Mouse (Mus musculus) cerebellum, adult 11-12 months (tissue): ENCODE data around the gene Dtx2.
"Not testable (repeated sequence)": the region's sequence is repeated elsewhere in the genome, so short reads cannot be mapped to it uniquely, and the experiment has no call there.

Source experiments
- DNase-seq: peaks from one replicate; pipeline ENCODE4 v3.0.0; 2022

Dtx2 gene

DNA sequence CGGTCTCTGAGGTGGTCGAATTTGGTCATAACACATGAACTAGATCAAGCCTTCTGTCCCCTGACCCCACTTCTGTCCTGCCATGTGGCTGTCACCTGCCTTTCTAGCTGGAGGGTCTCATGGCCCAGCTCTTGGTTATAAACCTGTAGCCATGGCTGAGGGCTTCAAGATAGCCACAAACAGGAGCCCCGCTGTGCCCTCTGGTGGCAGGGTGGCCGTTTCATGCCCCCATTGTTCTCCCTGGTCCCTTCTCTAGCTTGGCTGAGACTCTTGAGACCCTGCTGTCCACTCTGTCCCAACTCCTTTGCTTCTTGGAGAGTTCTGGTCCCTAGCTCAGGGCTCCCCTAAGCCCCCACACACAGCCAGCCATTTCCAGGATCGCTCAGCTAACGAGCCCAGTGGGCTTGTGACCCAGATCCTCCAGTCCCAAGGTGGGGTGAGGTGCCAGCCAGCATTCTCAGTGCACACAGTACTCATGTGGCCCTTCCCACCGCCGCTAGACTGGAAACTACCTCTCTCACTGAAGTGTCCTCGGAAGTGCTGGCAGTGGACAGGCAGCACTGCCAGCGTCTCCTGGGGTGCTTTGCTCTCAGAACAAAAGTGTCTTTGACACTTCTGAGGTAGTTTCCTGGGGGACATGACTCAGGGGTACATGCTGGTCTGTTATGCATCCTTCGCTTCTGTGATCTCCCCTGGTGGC lies 33.2 kb downstream of the Dtx2 start:
- no peak for DNase-seq

DNA sequence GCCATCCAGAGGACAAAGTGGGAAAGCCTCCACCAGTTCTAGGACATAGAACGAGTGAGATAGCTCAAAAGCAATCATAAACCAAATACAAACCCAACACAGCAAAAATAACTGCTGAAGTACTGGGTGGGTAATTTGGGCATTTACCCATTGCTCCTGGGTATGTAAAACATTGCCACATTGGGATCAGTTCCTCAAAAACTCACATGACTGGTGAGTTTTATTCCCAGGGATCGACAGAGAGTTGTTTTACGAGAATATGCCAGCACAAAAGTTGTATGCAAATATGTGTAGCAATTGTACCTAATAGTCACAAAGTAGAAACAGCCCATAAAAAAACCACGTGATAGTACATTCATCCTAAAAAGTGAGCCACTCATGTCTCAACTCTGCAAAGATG lies 40.3 kb downstream of the Dtx2 start:
- DNase-seq: no peak

- DNase-seq: no peak
Measured at GRCm38 (mm10) chr5:136035285-136035684, 40.7 kb downstream of the Dtx2 start.

GRCm38 (mm10) chr5:136036667-136037066 lies 42.1 kb downstream of the Dtx2 start:
- DNase-seq: no peak

- no peak for DNase-seq
Measured at GRCm38 (mm10) chr5:136038258-136039214, 43.9 kb downstream of the Dtx2 start, which contains the start of gene Upk3b. Gene Upk3b, plus strand, starts transcription at chr5:136038496.

DNA sequence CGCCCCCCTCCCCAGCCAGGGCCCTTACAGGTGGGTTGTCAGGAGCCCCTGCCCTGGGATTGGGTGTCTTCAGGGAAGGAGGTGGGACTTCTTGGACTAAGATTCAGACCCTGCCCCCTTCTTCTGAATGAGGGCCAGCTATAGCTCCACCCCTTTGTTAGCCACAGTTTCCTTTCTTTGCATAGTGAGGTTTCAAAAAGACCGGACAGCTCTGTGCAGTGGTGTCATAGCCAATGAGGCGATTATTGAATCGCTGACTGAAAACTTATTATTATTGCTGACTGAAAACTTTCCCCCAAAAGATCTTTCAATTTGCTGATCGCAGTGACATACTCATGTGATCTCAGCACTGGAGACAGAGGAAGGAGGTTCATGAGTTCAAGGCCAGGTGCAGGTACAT lies 45.6 kb downstream of the Dtx2 start:
- no peak for DNase-seq

- no peak for DNase-seq
Measured at GRCm38 (mm10) chr5:136041260-136041659, 46.7 kb downstream of the Dtx2 start.

- DNase-seq: no peak
Measured at GRCm38 (mm10) chr5:136041666-136042065, 47.1 kb downstream of the Dtx2 start.

DNA sequence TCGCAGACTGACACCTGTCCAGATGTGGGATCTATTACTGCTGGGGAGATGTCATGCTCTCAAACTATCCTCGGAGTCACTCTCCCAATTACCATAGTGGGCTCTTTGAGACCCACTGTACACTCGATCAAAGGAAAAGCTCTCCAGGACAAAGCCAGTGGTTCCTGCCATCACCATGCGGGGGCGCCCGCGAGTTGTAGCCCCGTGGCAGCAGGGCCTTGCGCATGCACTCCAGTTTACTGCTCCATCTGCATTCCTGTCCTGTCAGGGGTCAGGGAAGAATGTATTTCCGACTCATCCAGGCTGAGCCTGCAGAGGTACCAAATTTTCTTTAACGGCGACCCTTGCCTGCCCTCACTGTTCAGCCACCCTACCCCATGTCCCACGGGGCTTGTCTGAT lies 50.3 kb downstream of the Dtx2 start:
- no peak for DNase-seq

- DNase-seq: no peak
Measured at GRCm38 (mm10) chr5:136045408-136045807, 50.8 kb downstream of the Dtx2 start.

DNA sequence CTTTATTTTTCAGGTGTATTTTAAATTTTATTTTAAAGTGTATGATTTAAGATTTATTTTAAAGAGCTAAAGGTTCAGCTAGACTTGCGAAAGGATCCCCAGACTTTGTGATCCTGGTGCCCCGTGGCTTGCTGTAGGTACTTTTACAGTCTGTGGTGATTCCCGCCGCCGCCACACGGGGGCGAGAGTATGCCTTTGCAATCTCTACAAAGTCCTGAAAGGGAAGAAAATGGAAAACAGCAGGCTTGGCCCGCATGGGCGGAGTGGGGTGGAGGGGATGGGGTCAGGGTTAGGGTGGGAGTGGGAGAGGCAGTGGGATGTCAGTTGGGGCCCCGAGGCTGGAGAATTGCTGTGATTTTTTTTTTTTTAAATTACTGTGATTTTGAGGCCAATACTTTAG lies 51.4 kb downstream of the Dtx2 start:
- peak; percentile 61 for DNase-seq

DNA sequence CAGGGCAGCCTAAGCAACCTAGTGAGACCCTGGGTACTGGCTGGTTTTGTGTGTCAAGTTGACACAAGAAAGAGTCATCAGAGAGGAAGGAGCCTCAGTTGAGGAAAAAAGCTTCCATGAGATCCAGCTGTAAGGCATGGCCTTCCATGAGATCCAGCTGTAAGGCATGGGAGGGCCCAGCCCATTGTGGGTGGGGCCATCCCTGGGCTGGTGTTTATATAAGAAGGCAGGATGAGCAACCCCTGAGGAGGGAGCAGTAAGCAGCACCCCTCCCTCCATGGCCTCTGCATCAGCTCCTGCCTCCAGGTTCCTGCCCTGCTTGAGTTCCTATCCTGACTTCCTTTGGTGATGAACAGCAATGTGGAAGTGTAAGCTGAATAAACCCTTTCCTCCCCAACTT lies 53.9 kb downstream of the Dtx2 start:
- DNase-seq: not testable (repeated sequence)

DNA sequence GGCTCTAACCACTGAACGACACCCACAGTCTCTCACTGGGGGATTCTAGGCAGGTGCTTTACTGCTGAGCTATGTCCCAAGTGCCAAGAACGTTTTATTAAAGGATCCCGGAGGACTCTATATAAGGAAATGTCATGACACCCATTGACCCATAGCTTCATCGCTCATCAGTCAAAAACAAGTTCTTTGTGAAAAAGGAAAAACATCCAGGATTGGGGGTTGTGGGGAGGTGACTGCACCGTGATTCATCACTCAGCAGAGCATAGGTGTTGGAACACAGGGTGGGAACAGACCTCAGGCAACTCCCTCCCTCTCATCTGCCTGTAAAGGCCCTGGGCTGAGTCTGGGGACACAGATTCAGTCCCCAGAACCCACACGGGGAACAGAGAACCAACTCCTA lies 55.3 kb downstream of the Dtx2 start:
- no peak for DNase-seq

DNA sequence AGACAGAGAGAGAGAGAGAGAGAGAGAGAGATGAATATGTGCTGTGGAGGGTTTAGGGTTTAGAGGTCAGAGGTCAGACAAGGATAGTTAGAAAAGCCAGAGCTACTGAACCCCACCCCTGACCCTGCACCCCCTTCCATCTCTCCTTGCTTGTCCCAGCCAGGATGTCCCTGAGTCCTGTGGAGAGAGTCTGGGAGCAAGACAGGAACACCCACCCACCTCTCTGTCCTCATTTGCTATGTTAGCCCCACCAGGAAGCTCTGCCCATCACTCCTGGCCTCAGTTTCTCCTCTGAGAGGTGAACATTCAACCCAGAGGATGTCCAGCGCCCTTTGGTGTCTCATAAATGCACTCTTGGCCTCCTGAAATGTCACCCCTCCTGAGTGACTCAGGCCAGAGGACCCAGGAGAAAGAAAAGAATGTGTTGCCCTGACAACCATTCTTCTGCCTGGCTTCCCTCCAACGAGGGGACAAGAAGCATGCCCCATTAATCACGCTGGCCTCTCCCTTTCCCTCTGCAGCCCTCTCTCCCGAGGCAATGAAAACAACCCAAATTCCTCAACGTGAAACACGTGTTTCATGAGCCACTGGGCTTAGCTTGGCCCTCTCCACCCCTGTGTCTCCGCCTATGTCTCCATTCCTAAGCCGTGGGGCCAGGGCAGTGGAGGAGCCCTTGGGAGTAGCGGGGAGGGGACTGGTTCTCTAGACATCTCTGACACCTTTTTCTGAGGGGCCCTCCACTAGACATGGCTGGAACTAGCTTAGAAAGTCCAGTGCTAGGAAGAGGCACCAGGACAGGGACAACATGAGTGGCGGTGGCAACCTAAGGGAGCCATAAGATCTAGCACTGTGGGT lies 56.9 kb downstream of the Dtx2 start:
- DNase-seq: no peak

DNA sequence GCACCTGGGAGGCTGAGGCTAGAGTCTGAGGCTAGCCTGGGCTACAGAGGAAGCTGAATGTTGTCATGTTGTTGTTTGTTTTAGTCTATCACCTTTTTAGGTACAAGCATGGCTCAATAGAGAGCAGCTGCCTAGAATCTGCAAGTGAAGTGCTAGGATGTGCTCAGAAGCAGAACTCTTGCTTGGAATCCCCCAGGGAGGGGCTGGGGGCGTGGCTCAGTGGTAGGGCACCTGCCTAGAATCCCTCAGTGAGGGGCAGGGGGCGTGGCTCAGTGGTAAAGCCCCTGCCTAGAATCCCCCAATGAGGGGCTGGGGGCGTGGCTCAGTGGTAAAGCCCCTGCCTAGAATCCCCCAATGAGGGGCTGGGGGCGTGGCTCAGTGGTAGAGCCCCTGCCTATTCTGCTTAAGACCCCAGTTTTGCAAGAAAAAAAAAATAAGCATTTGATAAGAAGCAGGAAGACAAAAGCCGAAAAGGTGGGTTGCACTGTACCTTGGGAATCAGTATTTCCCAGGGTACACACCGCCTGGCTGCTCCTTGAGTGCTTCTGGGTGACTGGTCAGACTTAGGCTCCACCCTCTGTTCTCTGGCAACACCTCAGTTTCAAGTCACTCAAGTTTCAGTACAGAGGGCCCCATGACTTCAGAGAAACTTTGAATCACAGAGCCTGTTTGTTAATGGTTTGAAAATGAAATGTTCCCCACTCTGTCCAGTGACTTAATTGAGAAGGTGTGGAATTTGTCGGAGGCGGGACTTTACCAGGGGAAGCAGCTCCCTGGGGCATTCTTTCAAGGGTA lies 58.5 kb downstream of the Dtx2 start:
- DNase-seq: no peak

DNA sequence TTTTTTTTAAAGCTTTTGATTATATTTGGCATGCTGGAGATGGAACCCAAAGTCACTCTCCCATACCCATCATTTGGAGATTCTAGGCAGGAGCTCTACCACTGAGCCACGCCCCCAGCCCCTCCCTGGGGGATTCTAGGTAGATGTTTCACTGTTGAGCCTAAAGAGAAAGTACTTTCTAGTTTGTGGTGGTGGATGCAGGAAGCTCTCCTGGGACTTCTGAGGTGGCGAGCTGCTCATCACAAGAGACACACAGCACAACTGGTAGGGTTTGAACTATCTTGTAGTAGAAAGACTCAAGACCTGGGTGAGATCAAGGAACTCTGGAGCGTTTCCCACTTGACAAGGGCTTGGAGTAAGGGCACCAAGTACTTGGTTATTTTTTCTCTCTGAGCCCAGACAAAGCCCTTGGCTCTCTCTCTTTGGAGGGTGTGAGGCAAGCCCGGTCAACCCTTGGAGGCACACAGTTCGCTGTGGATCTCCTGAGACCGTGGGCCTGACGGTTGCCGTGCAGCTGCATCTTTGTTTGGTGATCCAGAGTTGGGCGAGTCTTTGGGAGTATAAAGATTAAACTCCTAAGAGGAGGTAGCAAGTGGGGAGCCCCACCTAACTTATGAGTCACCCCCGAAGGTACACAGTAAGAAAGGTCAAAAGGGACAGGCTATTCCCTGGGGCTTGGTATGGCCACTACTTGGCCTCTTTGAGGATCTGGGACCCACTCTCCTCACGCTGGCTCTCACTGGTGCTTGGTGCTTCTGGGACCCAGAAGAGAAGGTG lies 59.9 kb downstream of the Dtx2 start, which contains the start of gene Upk3bl:
TSS of gene Upk3bl (plus strand) at position 192 of the 777 bp plus-strand sequence.
- no peak for DNase-seq

DNA sequence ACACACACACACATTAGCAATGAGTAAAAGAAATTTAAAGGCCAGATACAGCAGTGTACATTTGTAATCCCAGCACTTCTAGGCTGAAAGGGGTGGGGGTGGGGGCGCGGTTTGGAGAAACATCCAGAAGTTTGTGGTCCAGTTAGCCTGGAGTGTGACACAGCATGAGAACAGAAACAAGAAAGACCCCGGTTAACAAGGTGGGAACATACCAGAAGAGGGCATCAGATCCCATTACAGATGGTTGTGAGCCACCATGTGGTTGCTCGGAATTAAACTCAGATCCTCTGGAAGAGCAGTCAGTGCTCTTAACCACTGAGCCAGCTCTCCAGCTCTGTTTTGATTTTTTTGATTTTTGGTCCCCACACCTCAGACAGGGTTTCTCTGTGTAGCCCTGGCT lies 61.5 kb downstream of the Dtx2 start:
- no peak for DNase-seq

- no peak for DNase-seq
Measured at GRCm38 (mm10) chr5:136057085-136057484, 62.5 kb downstream of the Dtx2 start.

GRCm38 (mm10) chr5:136061567-136061966 lies 67.0 kb downstream of the Dtx2 start:
- DNase-seq: peak; percentile 48

DNA sequence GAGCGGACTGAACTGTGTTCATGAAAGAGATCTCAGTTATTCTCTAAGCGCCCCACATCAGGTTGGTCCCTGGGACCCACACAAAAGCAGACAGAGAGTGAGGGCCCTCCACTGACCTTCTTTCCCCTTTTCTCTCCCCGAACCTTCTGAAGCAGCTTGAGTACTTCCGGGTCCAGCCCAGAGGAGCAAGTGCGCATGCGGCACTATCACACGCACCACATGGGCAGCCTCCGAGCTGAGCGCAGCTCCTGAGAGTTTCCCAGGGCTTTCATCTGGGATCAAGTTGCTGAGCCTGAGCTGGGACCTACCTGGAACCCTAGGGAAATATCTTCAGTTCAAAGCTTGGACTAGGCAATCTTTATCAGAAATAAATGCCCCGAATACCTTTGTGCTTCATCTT lies 69.3 kb downstream of the Dtx2 start:
- DNase-seq: no peak

- DNase-seq: not testable (repeated sequence)
Measured at GRCm38 (mm10) chr5:136066404-136067148, 72.0 kb downstream of the Dtx2 start.
